Mouse (Mus musculus) neural tube, embryonic 14.5 days (tissue): Measurements from ENCODE around the gene Copa. TPM values are rescaled to one million over a fixed set of nuclear protein-coding genes. Genes with fewer than 3 reads are reported as not detected.

ENCODE experiments used
- ATAC-seq: fragments of 200-750 bp; cut with Nextera tagmentation; 2 replicates; pipeline ENCODE4 v1.8.0; 2017; ENCODE audit warnings: low read depth, mild to moderate bottlenecking, moderate TSS enrichment, moderate library complexity
- H3K27ac ChIP-seq: fragments of 300-500 bp; sonication (generic); 2 replicates; pipeline ENCODE4 v1.5.1; 2014; ENCODE audit warnings: low read depth, mild to moderate bottlenecking, control low read depth, low read length, moderate library complexity, mixed read lengths
- H3K27me3 ChIP-seq: fragments of 300-500 bp; sonication (generic); 2 replicates; pipeline ENCODE4 v1.6.1; 2014; ENCODE audit warnings: low read length; ENCODE audit not compliant: control insufficient read depth, insufficient read depth
- H3K36me3 ChIP-seq: fragments of 300-500 bp; sonication (generic); 2 replicates; pipeline ENCODE4 v1.6.1; 2014; ENCODE audit warnings: low read length, mixed read lengths; ENCODE audit not compliant: control insufficient read depth, insufficient read depth
- H3K4me1 ChIP-seq: fragments of 300-500 bp; sonication (generic); 2 replicates; pipeline ENCODE4 v1.6.1; 2014; ENCODE audit warnings: low read length; ENCODE audit not compliant: control insufficient read depth, insufficient read depth
- H3K4me2 ChIP-seq: fragments of 300-500 bp; sonication (generic); 2 replicates; pipeline ENCODE4 v1.6.1; 2014; ENCODE audit warnings: mild to moderate bottlenecking, low read depth, low read length, control low read depth
- H3K4me3 ChIP-seq: fragments of 300-500 bp; sonication (generic); 2 replicates; pipeline ENCODE4 v1.5.1; 2014; ENCODE audit warnings: low read depth, low read length, control low read depth, mixed read lengths
- H3K9ac ChIP-seq: fragments of 300-500 bp; sonication (generic); replicated peaks from 2 replicates; pipeline ENCODE4 v1.6.1; 2014; ENCODE audit warnings: low read depth, mild to moderate bottlenecking, control low read depth, low read length, mixed read lengths
- H3K9me3 ChIP-seq: fragments of 300-500 bp; sonication (generic); 2 replicates; pipeline ENCODE4 v1.6.1; 2016; ENCODE audit warnings: low read length; ENCODE audit not compliant: control insufficient read depth
- WGBS: fragments of 180-500 bp; shearing (Covaris S2); extraction: QIAGEN DNeasy Blood & Tissue Kit; methylation state at CpG from one replicate; pipeline ENCODE4 v1.1.7; 2014; 5-methylcytosine and 5-hydroxymethylcytosine counted together
- polyA plus RNA-seq: library from polyadenylated mRNA; unstranded; fragments of >200 nt; fragmentation: Nextera tagmentation; extraction: Ambion mirVana; gene quantifications from 2 replicates; pipeline ENCODE4 v1.2.1, GENCODE M21; 2014

The Copa gene
- polyA plus RNA-seq, 1 experiment from 2014 or later, result 140 TPM

DNA sequence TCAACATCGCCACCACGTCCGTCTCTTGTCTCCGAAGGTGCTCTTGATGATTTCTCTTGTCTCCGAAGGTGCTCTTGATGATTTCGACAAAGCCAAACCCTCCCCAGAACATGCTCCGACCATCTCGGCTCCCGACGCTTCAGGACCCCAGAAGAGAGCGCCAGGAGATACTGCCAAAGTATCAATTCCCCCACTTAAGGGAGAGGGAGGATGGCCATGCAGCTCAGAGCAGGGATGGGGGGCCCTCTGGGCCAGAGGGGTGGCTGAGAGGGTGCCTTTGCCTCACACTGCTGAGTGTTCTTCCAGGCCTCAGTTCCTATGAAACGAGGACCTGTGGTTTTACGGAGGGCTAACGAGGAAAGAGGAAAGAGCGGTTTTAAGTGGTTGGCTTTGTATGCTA, 46.2 kb downstream of the Copa start:
- Histone ChIP-seq H3K9ac (no peak overlapping the region), H3K36me3 (peaks cover 21% of the 10 kb centered on the region), H3K27me3 (no peaks in the 10 kb centered on the region), H3K4me1 (peaks cover 8% of the 10 kb centered on the region), H3K4me2 (no peak overlapping the region), H3K27ac (no peak overlapping the region), H3K4me3 (no peak overlapping the region), H3K9me3 (no peaks in the 10 kb centered on the region)
- ATAC-seq, result no peak
- 94% methylated on average over 15 of the region's 15 CpGs for WGBS

DNA sequence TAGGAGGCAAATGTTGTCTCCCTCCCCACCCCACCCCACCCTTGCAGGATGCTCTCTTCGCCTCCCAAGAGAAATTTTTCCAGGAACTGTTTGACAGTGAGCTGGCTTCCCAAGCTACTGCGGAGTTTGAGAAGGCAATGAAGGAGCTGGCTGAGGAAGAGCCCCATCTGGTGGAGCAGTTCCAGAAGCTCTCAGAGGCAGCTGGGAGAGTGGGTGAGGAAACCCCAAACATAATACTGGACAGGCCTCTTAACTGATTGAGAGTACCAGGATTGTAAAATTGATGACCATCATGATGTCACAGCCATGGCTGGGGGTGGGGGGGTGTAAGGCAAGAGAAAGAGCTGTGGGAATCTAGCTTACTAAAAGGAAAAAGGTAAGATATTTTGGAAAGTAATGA, 46.8 kb downstream of the Copa start:
- no peaks in the 10 kb centered on the region for H3K27me3 ChIP-seq
- H3K27ac ChIP-seq, result no peak overlapping the region
- no peak for ATAC-seq
- H3K4me1 ChIP-seq, result peaks cover 8% of the 10 kb centered on the region
- 73% methylated on average over 2 of the region's 2 CpGs for WGBS
- H3K36me3 ChIP-seq, result peaks cover 26% of the 10 kb centered on the region
- H3K4me2 ChIP-seq, result no peak overlapping the region
- H3K4me3 ChIP-seq, result no peak overlapping the region
- no peaks in the 10 kb centered on the region for H3K9me3 ChIP-seq
- H3K9ac ChIP-seq, result no peak overlapping the region

DNA sequence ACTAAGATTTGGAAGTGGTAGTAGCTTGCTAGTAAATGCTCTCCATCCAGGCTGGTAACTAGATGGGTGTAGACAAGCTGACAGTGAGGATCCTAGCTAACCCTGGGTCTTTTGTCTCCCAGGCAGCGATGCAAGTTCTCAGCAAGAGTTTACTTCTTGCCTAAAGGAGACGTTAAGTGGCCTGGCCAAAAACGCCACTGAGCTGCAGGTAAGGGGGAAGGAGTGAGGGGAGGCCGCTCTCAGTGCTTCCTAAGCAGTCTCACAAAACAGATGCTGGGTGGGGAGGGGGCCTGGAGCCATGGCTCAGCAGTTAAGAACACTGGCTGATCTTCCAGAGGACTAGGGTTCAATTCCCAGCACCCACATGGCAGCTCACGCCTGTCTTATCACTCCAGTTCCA, 47.5 kb downstream of the Copa start:
- peaks cover 33% of the 10 kb centered on the region for H3K36me3 ChIP-seq
- WGBS, result 92% methylated on average over 5 of the region's 5 CpGs
- no peak for ATAC-seq
- H3K9ac ChIP-seq, result no peak overlapping the region
- H3K27me3 ChIP-seq, result no peaks in the 10 kb centered on the region
- no peaks in the 10 kb centered on the region for H3K9me3 ChIP-seq
- H3K4me2 ChIP-seq, result no peak overlapping the region
- H3K4me3 ChIP-seq, result no peak overlapping the region
- H3K4me1 ChIP-seq, result peaks cover 8% of the 10 kb centered on the region
- H3K27ac ChIP-seq, result no peak overlapping the region

DNA sequence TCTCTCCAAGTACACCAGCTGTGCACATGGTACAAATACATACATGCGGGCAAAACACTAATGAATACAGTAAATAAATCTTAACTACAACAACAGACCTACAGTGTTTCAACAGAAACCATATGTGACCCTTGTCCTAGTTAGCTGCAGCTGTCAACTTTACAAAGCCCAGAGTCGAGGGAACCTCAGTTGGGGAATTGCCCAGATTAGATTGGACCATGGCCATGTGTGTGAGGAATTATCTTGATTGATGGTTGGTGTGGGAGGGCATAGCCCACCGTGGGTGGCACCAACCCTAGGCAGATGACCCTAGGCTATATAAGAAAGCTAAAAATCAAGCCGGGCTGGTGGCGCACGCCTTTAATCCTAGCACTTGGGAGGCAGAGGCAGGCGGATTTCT, 50.0 kb downstream of the Copa start:
- WGBS, result 88% methylated on average over 7 of the region's 7 CpGs
- no peak for ATAC-seq
- H3K27ac ChIP-seq, result no peak overlapping the region
- H3K4me2 ChIP-seq, result no peak overlapping the region
- peaks cover 38% of the 10 kb centered on the region for H3K36me3 ChIP-seq
- H3K9ac ChIP-seq, result no peak overlapping the region
- no peaks in the 10 kb centered on the region for H3K9me3 ChIP-seq
- no peak overlapping the region for H3K4me3 ChIP-seq
- peaks cover 6% of the 10 kb centered on the region for H3K4me1 ChIP-seq
- no peaks in the 10 kb centered on the region for H3K27me3 ChIP-seq

DNA sequence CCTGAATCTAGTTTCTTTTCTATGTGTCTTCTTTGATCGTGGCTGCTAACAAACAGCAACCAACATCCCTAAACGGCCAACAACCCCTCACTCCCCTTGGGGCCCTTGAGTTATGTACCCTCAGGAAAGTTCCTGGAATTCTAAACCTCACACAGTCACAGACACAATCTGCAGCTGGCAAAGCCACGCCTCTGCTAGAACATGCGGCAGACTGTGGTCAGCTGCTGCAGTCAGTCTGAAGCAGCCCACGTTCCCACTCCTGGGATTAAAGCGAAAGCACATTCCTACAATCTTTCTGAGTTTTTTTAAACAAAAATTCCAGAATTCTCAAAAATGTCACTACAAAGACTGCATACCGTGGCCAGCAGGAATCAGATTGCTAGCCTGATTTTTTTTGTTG, 51.2 kb downstream of the Copa start:
- no peaks in the 10 kb centered on the region for H3K27me3 ChIP-seq
- no peak overlapping the region for H3K9ac ChIP-seq
- H3K4me1 ChIP-seq, result no peaks in the 10 kb centered on the region
- no peak overlapping the region for H3K4me3 ChIP-seq
- H3K27ac ChIP-seq, result no peak overlapping the region
- peaks cover 38% of the 10 kb centered on the region for H3K36me3 ChIP-seq
- 88% methylated on average over 7 of the region's 7 CpGs for WGBS
- ATAC-seq, result no peak
- H3K4me2 ChIP-seq, result no peak overlapping the region
- H3K9me3 ChIP-seq, result no peaks in the 10 kb centered on the region

DNA sequence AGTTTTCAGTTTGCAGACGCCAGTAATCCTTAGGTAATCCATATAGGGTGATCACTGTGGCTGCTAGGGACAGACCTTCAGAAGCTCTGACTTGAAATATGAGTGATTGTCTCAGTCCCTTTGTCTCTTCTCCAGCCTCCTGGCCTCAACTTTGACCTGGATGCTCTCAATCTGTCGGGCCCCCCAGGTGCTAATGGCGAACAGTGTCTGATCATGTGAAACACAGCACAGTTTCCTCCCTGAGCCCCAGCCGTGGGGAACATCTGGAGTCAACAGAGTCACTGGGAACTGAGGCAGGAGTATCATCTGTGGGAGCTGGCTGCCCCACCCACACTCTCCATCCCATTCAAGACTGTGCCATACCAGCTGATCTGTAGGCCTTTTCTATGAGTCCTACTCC, 51.7 kb downstream of the Copa start:
- Histone ChIP-seq H3K9me3 (no peaks in the 10 kb centered on the region), H3K4me3 (no peak overlapping the region), H3K9ac (no peak overlapping the region), H3K4me1 (no peaks in the 10 kb centered on the region), H3K36me3 (peaks cover 38% of the 10 kb centered on the region), H3K27me3 (no peaks in the 10 kb centered on the region), H3K4me2 (no peak overlapping the region), H3K27ac (no peak overlapping the region)
- ATAC-seq, result no peak
- 85% methylated on average over 4 of the region's 4 CpGs for WGBS

DNA sequence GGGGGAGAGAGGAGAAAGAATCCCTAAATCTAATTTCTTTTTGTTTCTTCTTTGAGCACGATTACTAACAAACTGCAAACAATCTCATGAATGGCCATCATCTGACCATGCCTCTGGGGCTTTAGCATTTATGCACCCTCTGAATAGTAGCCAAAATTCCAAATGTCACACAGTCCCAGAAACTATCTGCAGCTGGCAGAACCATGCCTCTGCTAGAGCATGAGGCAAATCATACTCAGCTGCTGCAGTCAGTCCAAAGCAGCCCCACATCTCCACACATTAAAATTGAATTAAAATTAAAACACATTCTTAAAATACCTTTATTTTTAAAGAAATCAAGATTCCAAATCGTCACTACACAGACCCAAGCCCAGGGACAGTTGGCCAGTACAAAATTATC, 57.8 kb downstream of the Copa start:
- 90% methylated on average over 2 of the region's 2 CpGs for WGBS
- Histone ChIP-seq H3K36me3 (peaks cover under 1% of the 10 kb centered on the region; the same call in 1 of the 2 replicates), H3K9me3 (no peaks in the 10 kb centered on the region), H3K4me1 (no peaks in the 10 kb centered on the region), H3K4me2 (no peak overlapping the region), H3K27ac (no peak overlapping the region), H3K27me3 (no peaks in the 10 kb centered on the region), H3K4me3 (no peak overlapping the region), H3K9ac (no peak overlapping the region)
- ATAC-seq, result no peak

DNA sequence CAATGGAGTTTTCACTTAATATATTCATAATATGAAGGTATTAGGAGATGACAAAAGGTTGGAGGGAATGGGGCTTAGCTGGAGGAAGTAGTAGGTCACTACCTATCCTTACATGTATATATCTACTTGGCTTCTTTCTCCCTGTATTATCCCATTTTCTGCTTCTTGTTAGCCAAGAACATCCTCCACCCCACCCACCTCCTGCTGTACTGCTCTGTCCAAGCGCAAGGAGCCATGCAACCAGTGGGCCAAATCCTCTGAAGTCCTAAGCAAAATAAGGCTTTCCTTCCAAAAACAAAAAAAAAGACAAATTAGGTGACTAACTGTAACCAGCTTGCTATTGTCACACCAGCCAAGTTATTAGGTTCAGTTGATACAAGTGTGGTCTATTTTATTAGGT, 58.5 kb downstream of the Copa start:
- Histone ChIP-seq H3K4me2 (no peak overlapping the region), H3K9ac (no peak overlapping the region), H3K4me3 (no peak overlapping the region), H3K9me3 (no peaks in the 10 kb centered on the region), H3K4me1 (no peaks in the 10 kb centered on the region), H3K27ac (no peak overlapping the region), H3K36me3 (no peaks in the 10 kb centered on the region), H3K27me3 (no peaks in the 10 kb centered on the region)
- no peak for ATAC-seq
- WGBS, result 88% methylated on average over 1 of the region's 1 CpGs

DNA sequence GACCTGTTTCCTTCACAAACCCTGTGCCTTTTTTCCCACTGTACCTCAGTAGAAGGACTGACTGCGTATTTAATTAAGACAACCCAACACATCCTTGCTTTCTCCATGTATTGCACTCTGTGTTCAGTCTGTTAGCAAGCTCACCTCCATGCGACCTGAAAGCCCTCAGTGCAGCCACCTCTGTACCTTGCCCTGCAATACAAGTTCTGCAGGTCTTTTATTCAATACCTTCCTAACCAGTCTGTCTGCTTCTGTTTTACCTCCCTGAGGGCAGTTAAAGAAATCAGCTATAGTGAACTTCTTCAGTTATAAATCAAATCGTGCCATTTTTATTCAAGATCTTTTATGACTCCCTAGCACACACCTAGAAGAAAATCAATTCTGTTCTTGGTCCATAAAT, 59.2 kb downstream of the Copa start:
- H3K4me3 ChIP-seq, result no peak overlapping the region
- H3K36me3 ChIP-seq, result no peaks in the 10 kb centered on the region
- no peak for ATAC-seq
- H3K9me3 ChIP-seq, result no peaks in the 10 kb centered on the region
- no peak overlapping the region for H3K27ac ChIP-seq
- H3K4me1 ChIP-seq, result no peaks in the 10 kb centered on the region
- no peak overlapping the region for H3K4me2 ChIP-seq
- no peaks in the 10 kb centered on the region for H3K27me3 ChIP-seq
- 91% methylated on average over 3 of the region's 3 CpGs for WGBS
- H3K9ac ChIP-seq, result no peak overlapping the region

DNA sequence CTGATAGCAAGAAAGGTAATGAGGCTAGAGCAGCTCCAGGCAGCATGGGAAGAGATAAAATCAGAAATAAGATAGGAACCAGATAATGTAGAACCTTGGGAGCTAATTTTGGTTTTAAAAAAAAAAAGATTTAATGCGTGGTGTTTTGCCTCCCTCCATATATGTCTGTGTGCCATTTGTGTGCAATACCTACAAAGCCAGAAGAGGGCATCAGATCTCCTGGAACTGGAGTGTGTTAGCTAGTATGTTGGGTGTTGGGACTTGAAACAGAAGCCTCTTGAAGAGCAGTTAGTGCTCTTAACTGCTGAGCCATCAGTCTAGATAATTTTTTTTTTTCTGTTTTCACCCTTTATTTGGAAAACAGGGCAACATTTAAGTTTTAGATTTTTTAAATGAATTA, 61.2 kb downstream of the Copa start:
- Histone ChIP-seq H3K9ac (no peak overlapping the region), H3K4me1 (no peaks in the 10 kb centered on the region), H3K27ac (no peak overlapping the region), H3K4me2 (no peak overlapping the region), H3K36me3 (no peaks in the 10 kb centered on the region), H3K27me3 (no peaks in the 10 kb centered on the region), H3K4me3 (no peak overlapping the region), H3K9me3 (no peaks in the 10 kb centered on the region)
- WGBS, result 19% methylated on average over 1 of the region's 1 CpGs
- ATAC-seq, result no peak
